In the genomic region with DNA sequence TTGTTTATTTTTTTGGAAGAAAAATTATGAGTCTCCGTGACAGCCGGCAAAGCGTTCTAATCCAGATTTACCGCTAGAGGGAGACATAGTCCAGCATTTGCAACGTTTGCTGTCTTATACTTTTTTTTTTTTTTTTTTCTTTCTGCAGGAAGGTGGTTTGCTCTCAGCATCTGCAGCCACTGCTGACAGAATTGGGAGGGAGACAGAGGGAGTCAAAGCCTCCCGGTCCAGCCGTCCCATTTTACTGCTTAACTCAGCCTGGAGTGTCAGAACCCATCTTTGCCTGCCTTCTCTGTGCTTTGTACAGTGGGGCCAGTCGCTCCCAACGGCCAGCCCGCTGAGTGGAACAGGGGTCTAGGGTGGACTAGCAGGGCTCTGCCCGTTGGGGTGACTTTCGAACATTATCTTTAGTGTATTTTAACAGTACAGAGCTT, we compare ENCODE assay signal across 7 mouse cellular contexts. TPM values are rescaled to one million over a fixed set of nuclear protein-coding genes. Genes with fewer than 3 reads are reported as not detected.
A peak's percentile ranks its signal among the peaks of the same experiment; 100 is the strongest.
DNase-seq lines count a peak whose midpoint lies in the region; ATAC-seq and TF ChIP-seq lines count a peak whose summit lies in the region.

A gene (plus strand): TSS at position 121 of the 434 bp plus-strand sequence.

- H3K4me2 ChIP-seq in forebrain, embryonic 16.5 days (ENCODE audit: low read length): peak within 1 kb of the TSS; percentile 91
- peak within 1 kb of the TSS; percentile 95 for H3K4me2 ChIP-seq in hindbrain, embryonic 15.5 days

- WGBS in cerebellum, adult 2 months: under 1% methylated on average over 12 of the region's 12 CpGs
- 0% methylated on average over 12 of the region's 12 CpGs for WGBS in forebrain, embryonic 16.5 days
- under 1% methylated on average over 12 of the region's 12 CpGs for WGBS in hindbrain, embryonic 15.5 days

- DNase-seq in R1 (ENCODE audit: low read depth, low spot score): peak; percentile 70
- peak; percentile 46 for DNase-seq in cerebellum, adult 2 months
- DNase-seq in left cerebral cortex, adult 2 months (ENCODE audit: extremely low spot score in 1 of 2, low spot score in 2 of 2): peak; percentile 59 to 62
- DNase-seq in right cerebral cortex, postnatal 14 days: peak; percentile 28

- ATAC-seq in forebrain, embryonic 16.5 days: peak; percentile 51
- ATAC-seq in hindbrain, embryonic 15.5 days (ENCODE audit: low FRiP score, low read depth): peak; percentile 69
- peak; percentile 87 for ATAC-seq in megakaryocyte, adult 5-6 weeks (ENCODE audit: poor library complexity, severe bottlenecking)

- no peak within 1 kb of the TSS for H3K27ac ChIP-seq in cerebellum, adult 2 months (ENCODE audit: insufficient read depth, low read length)
- peak within 1 kb of the TSS; percentile 69 for H3K27ac ChIP-seq in forebrain, embryonic 16.5 days (ENCODE audit: low read length)
- H3K27ac ChIP-seq in hindbrain, embryonic 15.5 days (replicated peaks): peak within 1 kb of the TSS; percentile 84
- peak within 1 kb of the TSS; percentile 86 for H3K27ac ChIP-seq in left cerebral cortex, adult 2 months

- no peaks in the 10 kb centered on the region for H3K4me1 ChIP-seq in cerebellum, adult 2 months (ENCODE audit: control insufficient read depth, insufficient read depth, low read length)
- peaks cover 12% of the 10 kb centered on the region for H3K4me1 ChIP-seq in forebrain, embryonic 16.5 days (replicated peaks; ENCODE audit: control insufficient read depth, insufficient read depth, low read length)
- H3K4me1 ChIP-seq in hindbrain, embryonic 15.5 days (replicated peaks): peaks cover 8% of the 10 kb centered on the region

- peak within 1 kb of the TSS; percentile 76 for H3K9ac ChIP-seq in forebrain, embryonic 16.5 days (replicated peaks; ENCODE audit: low read depth, low read length)
- peak within 1 kb of the TSS; percentile 62 for H3K9ac ChIP-seq in hindbrain, embryonic 15.5 days

- TF ChIP-seq POLR2A in cerebellum, adult 2 months (IDR thresholded peaks at IDR 0.05; ENCODE audit: borderline replicate concordance, insufficient read depth, low read length): no peak

- TF ChIP-seq CTCF in cerebellum, adult 2 months (IDR thresholded peaks at IDR 0.05; ENCODE audit: borderline replicate concordance, insufficient read depth, low read depth, low read length): peak; percentile 56; the same call in 1 of the 2 replicates
- peak; percentile 81 for TF ChIP-seq CTCF in left cerebral cortex, adult 2 months (IDR thresholded peaks at IDR 0.05)

- intact Hi-C loops in left cerebral cortex, adult 2 months (cut with DNase I): loop anchor here (10.0 kb wide), 2 partner anchors 191 to 1861 kb away; no protein-coding TSS in a partner anchor

- H3K9me3 ChIP-seq in forebrain, embryonic 16.5 days (ENCODE audit: control insufficient read depth, low read length): no peaks in the 10 kb centered on the region
- no peaks in the 10 kb centered on the region for H3K9me3 ChIP-seq in hindbrain, embryonic 15.5 days

- no peaks in the 10 kb centered on the region for H3K36me3 ChIP-seq in forebrain, embryonic 16.5 days (ENCODE audit: control insufficient read depth, insufficient read depth)
- no peaks in the 10 kb centered on the region for H3K36me3 ChIP-seq in hindbrain, embryonic 15.5 days

- H3K27me3 ChIP-seq in cerebellum, adult 2 months (ENCODE audit: control insufficient read depth, insufficient read depth, low read length): peaks cover 4% of the 10 kb centered on the region; the same call in 1 of the 2 replicates
- H3K27me3 ChIP-seq in forebrain, embryonic 16.5 days (replicated peaks; ENCODE audit: control insufficient read depth, insufficient read depth, low read length): peaks cover 2% of the 10 kb centered on the region; the same call in 1 of the 2 replicates
- H3K27me3 ChIP-seq in hindbrain, embryonic 15.5 days: no peaks in the 10 kb centered on the region

- H3K4me3 ChIP-seq in cerebellum, adult 2 months (replicated peaks; ENCODE audit: insufficient read depth, low read depth, low read length): peak within 1 kb of the TSS; percentile 43
- H3K4me3 ChIP-seq in forebrain, embryonic 16.5 days (replicated peaks; ENCODE audit: low read length): peak within 1 kb of the TSS; percentile 73
- peak within 1 kb of the TSS; percentile 64 for H3K4me3 ChIP-seq in hindbrain, embryonic 15.5 days
- peak within 1 kb of the TSS; percentile 48 for H3K4me3 ChIP-seq in left cerebral cortex, adult 2 months

RNA-seq across cellular contexts. Expression of the gene that starts here (rescaled TPM):
- polyA plus RNA-seq in cerebellum, adult 2 months (2012; rRNA removed): 6.6 and 8.5 TPM in 2 replicates
- 44.6 and 47.3 TPM in 2 replicates for polyA plus RNA-seq in forebrain, embryonic 16.5 days (2015; fragmentation: Nextera tagmentation; extraction: Ambion mirVana)
- 53.6 and 58.5 TPM in 2 replicates for polyA plus RNA-seq in hindbrain, embryonic 15.5 days (2015; fragmentation: Nextera tagmentation; extraction: Ambion mirVana)
- total RNA-seq in left cerebral cortex, adult 2 months (2021): 10 to 100 TPM; 68.7 to 70.7 TPM
- total RNA-seq in megakaryocyte, adult 5-6 weeks (2015): not detected in 2 replicates
- not detected in 2 replicates for total RNA-seq in megakaryocyte, adult 5-6 weeks (2017)

Comparison
In these comparisons a context has a peak if more than half of its experiments do, and no peak if none do; other contexts are left out.
1. RNA of the gene that starts here (total RNA-seq): 68.7 to 70.7 TPM in left cerebral cortex, adult 2 months; not detected in megakaryocyte, adult 5-6 weeks; every median in the first group is over 10 times any median in the second.
2. Peak in ATAC-seq in megakaryocyte, adult 5-6 weeks; RNA of the gene not detected or under 1 TPM.
3. Peak in every context shown above with its lines, with median percentiles within 50 percentile points of each other: DNase-seq, H3K4me3 ChIP-seq and ATAC-seq.